Mouse (Mus musculus) limb, embryonic 13.5 days (tissue): ENCODE results near the gene Ptprg. TPM values are rescaled to one million over a fixed set of nuclear protein-coding genes. Genes with fewer than 3 reads are reported as not detected.
"Not testable (repeated sequence)": the region's sequence is repeated elsewhere in the genome, so short reads cannot be mapped to it uniquely, and the experiment has no call there.

Experiments used
- ATAC-seq: fragments of 200-750 bp; cut with Nextera tagmentation; 2 replicates; pipeline ENCODE4 v1.8.0; 2017; ENCODE audit warnings: low read depth, moderate number of reproducible peaks, moderate TSS enrichment; ENCODE audit not compliant: low FRiP score
- H3K27ac ChIP-seq: fragments of 300-500 bp; sonication (generic); 2 replicates; pipeline ENCODE4 v1.5.1; 2015; ENCODE audit warnings: inconsistent platforms, mild to moderate bottlenecking, moderate library complexity
- H3K27me3 ChIP-seq: fragments of 300-500 bp; sonication (generic); 2 replicates; pipeline ENCODE4 v1.6.1; 2015; ENCODE audit warnings: mild to moderate bottlenecking, inconsistent platforms
- H3K36me3 ChIP-seq: fragments of 300-500 bp; sonication (generic); 2 replicates; pipeline ENCODE4 v1.6.1; 2015; ENCODE audit warnings: inconsistent platforms, mild to moderate bottlenecking, moderate library complexity
- H3K4me1 ChIP-seq: fragments of 300-500 bp; sonication (generic); 2 replicates; pipeline ENCODE4 v1.6.1; 2015; ENCODE audit warnings: inconsistent platforms
- H3K4me2 ChIP-seq: fragments of 300-500 bp; sonication (generic); replicated peaks from 2 replicates; pipeline ENCODE4 v1.6.1; 2015; ENCODE audit warnings: inconsistent platforms, mild to moderate bottlenecking, moderate library complexity
- H3K4me3 ChIP-seq: fragments of 300-500 bp; sonication (generic); 2 replicates; pipeline ENCODE4 v1.5.1; 2015; ENCODE audit warnings: moderate library complexity, mild to moderate bottlenecking, inconsistent platforms
- H3K9ac ChIP-seq: fragments of 300-500 bp; sonication (generic); 2 replicates; pipeline ENCODE4 v1.6.1; 2015; ENCODE audit warnings: mild to moderate bottlenecking, inconsistent platforms
- H3K9me3 ChIP-seq: fragments of 300-500 bp; sonication (generic); 2 replicates; pipeline ENCODE4 v1.6.1; 2016; ENCODE audit warnings: inconsistent platforms
- WGBS: fragments of 180-500 bp; shearing (Covaris S2); methylation state at CpG from one replicate; pipeline ENCODE4 v1.1.7; 2015; 5-methylcytosine and 5-hydroxymethylcytosine counted together
- polyA plus RNA-seq: library from polyadenylated mRNA; unstranded; fragments of >200 nt; fragmentation: Nextera tagmentation; extraction: Ambion mirVana; gene quantifications from 2 replicates; pipeline ENCODE4 v1.2.1, GENCODE M21; 2015

The Ptprg gene
- polyA plus RNA-seq, 1 experiment from 2014 or later: 38.4 TPM

- 66% methylated on average over 2 of the region's 2 CpGs for WGBS
- H3K4me2 ChIP-seq: no peak overlapping the region
- no peak overlapping the region for H3K27ac ChIP-seq
- no peaks in the 10 kb centered on the region for H3K36me3 ChIP-seq
- H3K27me3 ChIP-seq: no peaks in the 10 kb centered on the region
- H3K4me1 ChIP-seq: 0 out of 2 replicates have a peak, but pooled peaks cover 4% of the 10 kb centered on the region
- no peak overlapping the region for H3K4me3 ChIP-seq
- no peak overlapping the region for H3K9ac ChIP-seq
- no peaks in the 10 kb centered on the region for H3K9me3 ChIP-seq
- ATAC-seq: no peak
These were observed 381.2 kb downstream of the Ptprg start for GRCm38 (mm10) chr14:11934556-11934955.

GRCm38 (mm10) chr14:11935281-11935680 lies 381.9 kb downstream of the Ptprg start:
- H3K9ac ChIP-seq: no peak overlapping the region
- no peaks in the 10 kb centered on the region for H3K9me3 ChIP-seq
- H3K36me3 ChIP-seq: no peaks in the 10 kb centered on the region
- H3K27ac ChIP-seq: no peak overlapping the region
- 32% methylated on average over 1 of the region's 1 CpGs for WGBS
- H3K4me2 ChIP-seq: no peak overlapping the region
- no peak for ATAC-seq
- 0 out of 2 replicates have a peak, but pooled peaks cover 4% of the 10 kb centered on the region for H3K4me1 ChIP-seq
- no peak overlapping the region for H3K4me3 ChIP-seq
- no peaks in the 10 kb centered on the region for H3K27me3 ChIP-seq

DNA sequence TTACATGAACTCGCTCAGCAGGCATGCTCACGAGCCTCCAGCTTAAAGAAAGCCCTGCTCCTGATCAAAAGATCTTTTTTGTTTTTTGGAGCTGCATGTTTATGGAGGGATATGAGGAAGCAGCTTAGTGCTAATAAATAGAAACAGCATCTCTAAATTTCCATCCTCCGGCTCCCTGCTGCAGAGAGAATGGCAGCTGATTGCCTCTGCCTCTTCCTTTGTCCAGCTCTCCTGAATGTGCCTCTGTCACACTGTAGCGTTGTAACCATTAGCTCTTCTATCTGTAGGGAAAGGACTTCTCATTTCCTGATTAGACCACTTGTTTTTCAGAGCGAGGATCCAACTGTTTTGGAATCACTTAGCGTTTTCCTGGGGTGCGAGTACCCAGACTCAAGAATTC lies 382.4 kb downstream of the Ptprg start:
- Histone ChIP-seq H3K36me3 (no peaks in the 10 kb centered on the region), H3K27me3 (no peaks in the 10 kb centered on the region), H3K27ac (no peak overlapping the region), H3K9ac (no peak overlapping the region), H3K9me3 (no peaks in the 10 kb centered on the region), H3K4me1 (0 out of 2 replicates have a peak, but pooled peaks cover 4% of the 10 kb centered on the region), H3K4me3 (no peak overlapping the region), H3K4me2 (no peak overlapping the region)
- 85% methylated on average over 7 of the region's 7 CpGs for WGBS
- ATAC-seq: no peak

DNA sequence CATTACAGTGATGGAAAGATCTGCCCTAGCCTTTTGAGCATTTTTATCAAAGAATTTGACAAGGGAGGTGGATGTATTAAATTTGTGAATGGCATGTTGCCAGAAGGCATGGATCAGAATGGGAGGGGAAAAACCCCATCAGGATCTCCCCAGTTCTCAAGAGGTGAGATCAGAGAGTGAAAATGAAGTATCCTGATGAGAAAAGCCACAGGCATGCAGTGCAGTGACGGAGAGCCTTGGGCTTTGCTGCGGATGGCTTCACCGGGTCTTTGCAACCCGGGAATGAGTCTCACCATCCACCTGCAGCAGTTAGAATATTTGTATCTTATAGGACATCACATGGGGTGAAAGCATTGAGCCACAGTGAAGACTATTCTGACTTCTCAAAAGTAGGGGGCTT lies 385.6 kb downstream of the Ptprg start:
- H3K4me2 ChIP-seq: no peak overlapping the region
- H3K36me3 ChIP-seq: no peaks in the 10 kb centered on the region
- WGBS: 84% methylated on average over 4 of the region's 4 CpGs
- H3K4me1 ChIP-seq: peaks cover 5% of the 10 kb centered on the region; the same call in 1 of the 2 replicates
- no peak for ATAC-seq
- H3K27ac ChIP-seq: no peak overlapping the region
- H3K4me3 ChIP-seq: no peak overlapping the region
- H3K9me3 ChIP-seq: no peaks in the 10 kb centered on the region
- H3K27me3 ChIP-seq: no peaks in the 10 kb centered on the region
- no peak overlapping the region for H3K9ac ChIP-seq

DNA sequence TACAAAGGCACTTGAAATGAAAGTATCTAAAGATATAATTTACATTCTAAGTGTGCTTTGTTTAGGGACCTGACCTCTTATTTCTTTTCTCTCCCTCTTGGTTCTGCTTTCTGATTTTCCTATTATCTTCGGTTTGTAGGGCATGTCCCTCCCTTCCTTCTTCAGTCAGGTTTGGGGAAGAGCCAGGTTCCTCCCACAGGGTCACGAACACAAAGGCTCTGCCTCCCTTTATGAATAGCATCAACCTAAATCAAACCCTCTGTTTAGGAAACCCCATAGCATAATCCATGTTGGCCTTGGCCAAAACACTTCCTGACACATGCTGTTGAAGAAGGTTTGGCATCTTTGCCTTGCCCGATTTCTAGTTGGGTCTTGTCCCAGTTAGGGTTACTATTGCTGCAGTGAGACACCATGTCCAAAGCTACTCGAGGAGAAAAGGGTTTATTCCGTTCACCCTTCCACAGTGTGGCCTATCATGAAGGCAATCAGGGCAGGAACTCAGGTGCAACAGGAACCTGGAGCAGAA lies 388.7 kb downstream of the Ptprg start:
- WGBS: 75% methylated on average over 5 of the region's 5 CpGs
- no peak for ATAC-seq
- H3K36me3 ChIP-seq: no peaks in the 10 kb centered on the region
- H3K9me3 ChIP-seq: no peaks in the 10 kb centered on the region
- H3K4me1 ChIP-seq: peaks cover 5% of the 10 kb centered on the region; the same call in 1 of the 2 replicates
- no peak overlapping the region for H3K4me3 ChIP-seq
- no peaks in the 10 kb centered on the region for H3K27me3 ChIP-seq
- no peak overlapping the region for H3K27ac ChIP-seq
- H3K4me2 ChIP-seq: no peak overlapping the region
- no peak overlapping the region for H3K9ac ChIP-seq

DNA sequence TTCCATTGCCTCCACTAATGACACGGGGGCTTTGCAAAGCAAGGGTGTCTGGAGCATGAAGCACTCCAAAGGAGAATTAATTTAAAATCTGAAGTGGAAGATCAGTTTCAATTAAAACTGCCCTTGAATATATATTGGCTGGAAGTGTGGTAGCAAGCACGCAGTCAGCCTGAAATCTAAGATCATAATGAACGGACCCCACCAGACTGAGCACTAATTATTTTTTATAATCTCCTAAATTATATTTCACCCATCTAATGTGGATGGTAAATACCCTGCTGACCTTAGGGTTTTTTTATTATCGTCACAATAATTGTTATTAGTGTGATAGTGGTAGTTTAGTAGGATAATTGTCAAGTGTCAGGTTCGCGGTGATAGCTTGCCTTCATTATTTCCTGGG lies 397.0 kb downstream of the Ptprg start:
- no peak for ATAC-seq
- H3K4me3 ChIP-seq: no peak overlapping the region
- H3K27ac ChIP-seq: no peak overlapping the region
- 0 out of 2 replicates have a peak overlapping the region, but pooled peaks have one; percentile 4 for H3K4me2 ChIP-seq
- peaks cover 17% of the 10 kb centered on the region for H3K4me1 ChIP-seq
- no peak overlapping the region for H3K9ac ChIP-seq
- no peaks in the 10 kb centered on the region for H3K9me3 ChIP-seq
- no peaks in the 10 kb centered on the region for H3K27me3 ChIP-seq
- WGBS: 47% methylated on average over 6 of the region's 6 CpGs
- peaks cover 8% of the 10 kb centered on the region for H3K36me3 ChIP-seq

DNA sequence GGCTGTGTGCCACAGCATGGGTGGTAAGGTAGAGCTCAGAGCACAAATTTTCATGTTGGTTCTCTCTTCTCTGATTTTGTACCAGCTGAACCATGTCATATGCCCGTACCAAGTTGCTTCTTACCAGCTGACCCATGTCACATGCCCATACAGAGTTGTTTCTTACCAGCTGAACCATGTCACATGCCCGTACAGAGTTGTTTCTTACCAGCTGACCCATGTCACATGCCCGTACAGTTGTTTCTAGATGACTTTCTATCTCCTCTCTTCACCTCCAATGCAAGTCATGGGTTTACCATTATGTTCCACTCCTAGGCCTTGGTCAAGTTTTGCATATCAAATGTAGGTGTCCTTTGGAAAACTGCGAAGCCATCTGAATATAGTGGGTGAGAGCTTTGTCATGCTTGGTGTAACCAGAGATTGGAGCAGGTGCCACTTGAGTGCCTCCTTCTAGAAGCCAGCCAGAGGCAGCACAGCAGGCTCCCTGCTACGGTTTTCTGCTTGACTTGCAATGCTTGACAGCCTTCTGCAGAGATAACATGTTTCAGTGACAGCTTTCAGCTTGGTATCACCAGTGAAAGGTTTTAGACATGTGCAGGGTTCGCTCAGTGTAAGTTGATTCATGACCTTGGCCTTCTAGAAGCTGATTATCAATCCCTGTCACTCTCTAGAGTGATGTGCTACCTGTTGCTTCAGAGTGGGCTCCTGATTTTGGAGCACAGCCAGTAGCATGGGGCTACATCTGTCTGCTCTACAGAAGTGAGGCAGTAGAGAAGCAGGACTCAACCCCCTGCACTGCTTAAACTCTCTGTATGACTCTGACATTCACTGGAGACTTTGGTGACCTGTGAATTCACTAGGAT lies 401.9 kb downstream of the Ptprg start:
- WGBS: 85% methylated on average over 6 of the region's 6 CpGs
- Histone ChIP-seq H3K27me3 (no peaks in the 10 kb centered on the region), H3K4me3 (no peak overlapping the region), H3K36me3 (peaks cover 8% of the 10 kb centered on the region), H3K4me2 (no peak overlapping the region), H3K4me1 (peaks cover 21% of the 10 kb centered on the region), H3K9me3 (no peaks in the 10 kb centered on the region), H3K9ac (no peak overlapping the region), H3K27ac (no peak overlapping the region)
- no peak for ATAC-seq

DNA sequence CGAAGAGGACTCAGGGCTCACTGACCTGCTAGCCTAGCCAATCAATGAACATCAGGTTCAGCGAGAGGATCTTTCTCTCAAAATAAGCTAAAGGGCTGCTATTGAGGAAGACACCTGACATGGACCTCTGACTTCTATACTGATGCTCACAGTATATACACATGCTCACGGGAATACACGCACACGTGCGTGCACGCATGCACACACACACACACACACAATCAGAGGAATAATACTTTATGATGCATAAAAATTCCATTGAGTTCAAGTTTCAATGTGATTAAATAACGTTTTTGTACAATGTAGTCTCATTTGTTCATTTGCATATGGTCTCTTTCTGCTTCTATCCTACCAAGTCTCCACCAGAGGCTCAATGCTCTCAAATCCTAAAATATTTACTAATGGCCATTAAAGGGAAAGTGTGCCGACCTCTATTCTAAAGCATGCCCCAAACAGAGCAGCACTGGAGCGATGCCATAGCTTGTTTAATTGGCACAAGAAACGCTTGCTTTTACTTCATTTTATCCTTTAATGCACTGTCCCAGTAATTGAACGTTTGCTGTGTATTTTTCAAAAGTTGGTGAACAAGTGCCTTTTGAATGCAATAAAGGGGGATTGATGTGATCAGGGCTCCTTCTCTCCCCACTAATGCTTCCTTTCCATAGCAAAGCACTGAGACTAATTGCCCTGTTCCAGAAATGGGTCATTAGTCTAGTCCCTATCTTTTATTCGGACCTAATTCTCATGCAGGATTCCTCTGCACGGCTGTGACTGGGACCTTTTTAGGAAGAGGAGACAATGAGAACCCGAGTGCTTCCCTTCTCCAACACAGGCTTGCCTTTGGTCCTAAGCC lies 407.2 kb downstream of the Ptprg start:
- H3K4me2 ChIP-seq: no peak overlapping the region
- 79% methylated on average over 15 of the region's 15 CpGs for WGBS
- no peak overlapping the region for H3K4me3 ChIP-seq
- H3K27me3 ChIP-seq: no peaks in the 10 kb centered on the region
- no peak overlapping the region for H3K9ac ChIP-seq
- no peaks in the 10 kb centered on the region for H3K36me3 ChIP-seq
- no peak for ATAC-seq
- peaks cover 15% of the 10 kb centered on the region for H3K4me1 ChIP-seq
- H3K27ac ChIP-seq: no peak overlapping the region
- no peaks in the 10 kb centered on the region for H3K9me3 ChIP-seq

GRCm38 (mm10) chr14:11962101-11962500 lies 408.8 kb downstream of the Ptprg start:
- ATAC-seq: no peak
- Histone ChIP-seq H3K9ac (no peak overlapping the region), H3K36me3 (no peaks in the 10 kb centered on the region), H3K27ac (no peak overlapping the region), H3K4me2 (no peak overlapping the region), H3K9me3 (no peaks in the 10 kb centered on the region), H3K4me3 (no peak overlapping the region), H3K4me1 (peaks cover 23% of the 10 kb centered on the region), H3K27me3 (no peaks in the 10 kb centered on the region)
- whole genome bisulfite sequencing: 83% methylated on average over 5 of the region's 5 CpGs

DNA sequence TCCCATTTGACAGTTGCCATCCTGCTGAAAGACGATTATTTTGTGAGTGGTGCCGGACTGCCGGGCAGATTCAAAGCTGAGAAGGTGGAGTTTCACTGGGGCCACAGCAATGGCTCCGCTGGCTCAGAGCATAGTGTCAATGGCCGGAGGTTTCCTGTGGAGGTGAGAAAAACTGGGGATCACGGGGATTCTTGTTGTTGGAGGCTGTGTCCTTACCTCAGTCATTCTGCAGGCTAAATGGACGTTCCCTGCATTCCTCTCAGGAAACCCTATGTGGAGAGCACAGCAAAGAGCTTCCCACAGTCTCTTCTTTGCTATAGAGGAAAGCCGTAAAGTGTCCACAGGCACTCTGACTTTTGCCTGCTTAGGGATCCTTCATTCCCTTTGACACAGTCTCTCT lies 409.2 kb downstream of the Ptprg start:
- peaks cover 22% of the 10 kb centered on the region for H3K4me1 ChIP-seq
- WGBS: 79% methylated on average over 8 of the region's 8 CpGs
- H3K27me3 ChIP-seq: no peaks in the 10 kb centered on the region
- no peak overlapping the region for H3K4me3 ChIP-seq
- ATAC-seq: no peak
- no peak overlapping the region for H3K27ac ChIP-seq
- no peaks in the 10 kb centered on the region for H3K9me3 ChIP-seq
- no peak overlapping the region for H3K9ac ChIP-seq
- no peaks in the 10 kb centered on the region for H3K36me3 ChIP-seq
- no peak overlapping the region for H3K4me2 ChIP-seq

- Histone ChIP-seq H3K36me3 (no peaks in the 10 kb centered on the region), H3K4me1 (peaks cover 13% of the 10 kb centered on the region), H3K27ac (no peak overlapping the region), H3K27me3 (no peaks in the 10 kb centered on the region), H3K9ac (no peak overlapping the region), H3K4me2 (no peak overlapping the region), H3K4me3 (no peak overlapping the region), H3K9me3 (no peaks in the 10 kb centered on the region)
- no peak for ATAC-seq
- 90% methylated on average over 10 of the region's 10 CpGs for WGBS
These were observed 410.5 kb downstream of the Ptprg start for GRCm38 (mm10) chr14:11963791-11964190.

GRCm38 (mm10) chr14:11964326-11964725 lies 411.0 kb downstream of the Ptprg start:
- WGBS: 74% methylated on average over 1 of the region's 1 CpGs
- H3K36me3 ChIP-seq, ATAC-seq, H3K27me3 ChIP-seq, H3K9me3 ChIP-seq, H3K9ac ChIP-seq, H3K4me2 ChIP-seq, H3K27ac ChIP-seq, H3K4me3 ChIP-seq, H3K4me1 ChIP-seq: not testable (repeated sequence)
